ENCODE assay signal across 8 mouse cellular contexts in the genomic region with DNA sequence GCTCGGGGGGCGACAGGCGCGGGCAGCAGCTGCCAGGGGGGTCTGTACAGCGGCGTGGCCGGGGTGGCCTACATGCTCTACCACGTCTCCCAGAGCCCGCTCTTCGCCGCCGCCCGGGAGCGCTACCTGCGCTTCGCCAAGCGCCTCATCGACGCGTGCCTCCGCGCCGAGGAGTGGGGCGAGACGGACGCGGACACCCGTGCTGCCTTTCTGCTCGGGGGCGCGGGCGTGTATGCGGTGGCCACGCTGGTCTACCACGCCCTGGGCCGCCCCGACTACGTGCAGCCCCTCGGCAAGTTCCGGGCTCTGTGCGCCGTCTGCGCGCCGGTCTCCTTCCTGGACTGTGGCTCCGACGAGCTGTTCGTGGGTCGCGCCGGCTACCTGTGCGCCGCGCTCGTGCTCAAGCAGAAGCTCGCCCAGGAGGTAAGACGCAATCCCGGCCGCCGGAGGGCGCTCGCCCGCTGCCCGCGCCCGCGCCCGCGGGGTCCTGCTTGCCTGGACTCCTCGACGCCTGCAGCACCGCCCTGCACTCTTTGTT. TPM values are rescaled to one million over a fixed set of nuclear protein-coding genes. Genes with fewer than 3 reads are reported as not detected.
DNase-seq lines count a peak whose midpoint lies in the region; ATAC-seq and TF ChIP-seq lines count a peak whose summit lies in the region.

No protein-coding gene starts in this region.

- WGBS in intestine, postnatal 0 days, result 17% methylated on average over 59 of the region's 72 CpGs
- WGBS in liver, postnatal 0 days (ENCODE audit: insufficient replicate concordance), result 16% methylated on average over 30 of the region's 72 CpGs
- WGBS in olfactory bulb, adult 2 months, result 20% methylated on average over 57 of the region's 72 CpGs

- peak overlapping the region; percentile 38 for H3K4me3 ChIP-seq in intestine, postnatal 0 days (ENCODE audit: low read depth, low read length)
- H3K4me3 ChIP-seq in liver, postnatal 0 days (ENCODE audit: low read depth, low read length), result peak overlapping the region; percentile 43
- peak overlapping the region; percentile 59 for H3K4me3 ChIP-seq in olfactory bulb, adult 2 months (ENCODE audit: insufficient read depth, low read depth, low read length)

- ATAC-seq in intestine, postnatal 0 days, result peak; percentile 66
- ATAC-seq in liver, postnatal 0 days, result peak; percentile 38

- peak overlapping the region; percentile 68 for H3K4me2 ChIP-seq in intestine, postnatal 0 days (replicated peaks; ENCODE audit: low read depth)
- peak overlapping the region; percentile 67 for H3K4me2 ChIP-seq in liver, postnatal 0 days (ENCODE audit: low read depth, low read length)

- TF ChIP-seq EP300 in liver, postnatal 0 days (IDR thresholded peaks at IDR 0.05; ENCODE audit: low read depth), result no peak

- no peak for TF ChIP-seq POLR2A in olfactory bulb, adult 2 months (IDR thresholded peaks at IDR 0.05; ENCODE audit: insufficient read depth, low read depth, low read length)

- H3K4me1 ChIP-seq in intestine, postnatal 0 days (replicated peaks; ENCODE audit: control insufficient read depth, insufficient read depth, low read length), result no peaks in the 10 kb centered on the region
- H3K4me1 ChIP-seq in liver, postnatal 0 days (ENCODE audit: insufficient read depth), result no peaks in the 10 kb centered on the region
- H3K4me1 ChIP-seq in olfactory bulb, adult 2 months (ENCODE audit: control insufficient read depth, insufficient read depth, low read length), result peaks cover 5% of the 10 kb centered on the region

- H3K27me3 ChIP-seq in intestine, postnatal 0 days (replicated peaks; ENCODE audit: control insufficient read depth, insufficient read depth, low read length), result no peaks in the 10 kb centered on the region; the same call in 1 of the 2 replicates
- H3K27me3 ChIP-seq in liver, postnatal 0 days (ENCODE audit: insufficient read depth, low read length), result peaks cover 17% of the 10 kb centered on the region

- no peaks in the 10 kb centered on the region for H3K36me3 ChIP-seq in intestine, postnatal 0 days (ENCODE audit: control insufficient read depth, insufficient read depth)
- H3K36me3 ChIP-seq in liver, postnatal 0 days (replicated peaks; ENCODE audit: insufficient read depth, low read length), result no peaks in the 10 kb centered on the region

- H3K9ac ChIP-seq in intestine, postnatal 0 days (ENCODE audit: low read depth, low read length), result no peak overlapping the region
- no peak overlapping the region for H3K9ac ChIP-seq in liver, postnatal 0 days (replicated peaks)

- DNase-seq in lung, adult 18-20 months, result peak; percentile 3 to 31
- no peak for DNase-seq in lung, postnatal 36 days
- DNase-seq in cerebellum, adult 9-10 months, result peak; percentile 75
- DNase-seq in gastrocnemius, postnatal 10 days, result peak; percentile 8
- peak; percentile 50 for DNase-seq in liver, postnatal 0 days
- peak; percentile 54 to 62 for DNase-seq in urinary bladder, postnatal 4 days (ENCODE audit: low spot score in 2 of 2)

- H3K27ac ChIP-seq in intestine, postnatal 0 days (ENCODE audit: low read depth, low read length), result no peak overlapping the region
- no peak overlapping the region for H3K27ac ChIP-seq in liver, postnatal 0 days (ENCODE audit: low read depth)
- H3K27ac ChIP-seq in olfactory bulb, adult 2 months (ENCODE audit: insufficient read depth, low read depth, low read length), result no peak overlapping the region

- no peaks in the 10 kb centered on the region for H3K9me3 ChIP-seq in intestine, postnatal 0 days (ENCODE audit: control insufficient read depth)
- no peaks in the 10 kb centered on the region for H3K9me3 ChIP-seq in liver, postnatal 0 days (ENCODE audit: low read length)

- peak; percentile 66 for TF ChIP-seq CTCF in intestine, postnatal 0 days (IDR thresholded peaks at IDR 0.05; ENCODE audit: low read depth)
- TF ChIP-seq CTCF in liver, postnatal 0 days (IDR thresholded peaks at IDR 0.05; ENCODE audit: low read depth), result peak; percentile 40
- peak; percentile 35; the same call in 1 of the 2 replicates for TF ChIP-seq CTCF in olfactory bulb, adult 2 months (IDR thresholded peaks at IDR 0.05; ENCODE audit: insufficient read depth, low read depth, low read length)

RNA-seq across cellular contexts. Expression of a gene that starts 0.7 kb away (rescaled TPM):
- total RNA-seq in gastrocnemius, postnatal 10 days (2021), result under 1 TPM; 0.11 to 0.26 TPM
- 0.46 and 0.65 TPM in 2 replicates for polyA plus RNA-seq in intestine, postnatal 0 days (2015; fragmentation: Nextera tagmentation; extraction: Ambion mirVana)
- polyA plus RNA-seq in liver, postnatal 0 days (2015; fragmentation: Nextera tagmentation; extraction: Ambion mirVana), result 0.09 and 0.13 TPM in 2 replicates
- polyA plus RNA-seq in olfactory bulb, adult 2 months (2012; ENCODE audit: insufficient read depth, insufficient read length, low replicate concordance, missing spikeins), result not detected in 2 replicates

RNA-seq across cellular contexts. Expression of a gene that starts 56.2 kb away (rescaled TPM):
- not detected for total RNA-seq in gastrocnemius, postnatal 10 days (2021)
- not detected in 2 replicates for polyA plus RNA-seq in intestine, postnatal 0 days (2015; fragmentation: Nextera tagmentation; extraction: Ambion mirVana)
- 1.4 and 1.9 TPM in 2 replicates for polyA plus RNA-seq in liver, postnatal 0 days (2015; fragmentation: Nextera tagmentation; extraction: Ambion mirVana)
- polyA plus RNA-seq in olfactory bulb, adult 2 months (2012; ENCODE audit: insufficient read depth, insufficient read length, low replicate concordance, missing spikeins), result not detected in 2 replicates
